Mouse (Mus musculus) midbrain, embryonic 11.5 days (tissue): ENCODE measurements at regions not wholly inside any gene's neighbourhood (a gene's known extent, or its start where the extent isn't known, plus 50 kb on each side); places are given as distances from the start of the nearest gene placed in this dataset.

ENCODE experiments used
- ATAC-seq: fragments of 200-750 bp; cut with Nextera tagmentation; 2 replicates; pipeline ENCODE4 v1.8.0; 2017; ENCODE audit warnings: moderate TSS enrichment, moderate library complexity; ENCODE audit not compliant: low FRiP score
- DNase-seq: peaks from one replicate; pipeline ENCODE4 v3.0.0; 2015; ENCODE audit warnings: low spot score; ENCODE audit errors: missing footprints
- H3K27ac ChIP-seq: fragments of 300-500 bp; sonication (generic); 2 replicates; pipeline ENCODE4 v1.5.1; 2014; ENCODE audit warnings: low read depth, low read length
- H3K27me3 ChIP-seq: fragments of 300-500 bp; sonication (generic); 2 replicates; pipeline ENCODE4 v1.6.1; 2014; ENCODE audit warnings: mild to moderate bottlenecking, low read length, moderate library complexity, mixed read lengths; ENCODE audit not compliant: control insufficient read depth, insufficient read depth
- H3K36me3 ChIP-seq: fragments of 300-500 bp; sonication (generic); 2 replicates; pipeline ENCODE4 v1.6.1; 2014; ENCODE audit warnings: mild to moderate bottlenecking, low read length, moderate library complexity, mixed read lengths; ENCODE audit not compliant: control insufficient read depth, insufficient read depth
- H3K4me1 ChIP-seq: fragments of 300-500 bp; sonication (generic); 2 replicates; pipeline ENCODE4 v1.6.1; 2014; ENCODE audit warnings: low read length; ENCODE audit not compliant: control insufficient read depth, insufficient read depth
- H3K4me2 ChIP-seq: fragments of 300-500 bp; sonication (generic); 2 replicates; pipeline ENCODE4 v1.6.1; 2014; ENCODE audit warnings: mild to moderate bottlenecking, moderate library complexity
- H3K4me3 ChIP-seq: fragments of 300-500 bp; sonication (generic); 2 replicates; pipeline ENCODE4 v1.5.1; 2014; ENCODE audit warnings: low read depth, low read length
- H3K9ac ChIP-seq: fragments of 300-500 bp; sonication (generic); 2 replicates; pipeline ENCODE4 v1.6.1; 2014; ENCODE audit warnings: low read length
- H3K9me3 ChIP-seq: fragments of 300-500 bp; sonication (generic); 2 replicates; pipeline ENCODE4 v1.6.1; 2016; ENCODE audit warnings: low read length; ENCODE audit not compliant: control insufficient read depth
- WGBS: fragments of 180-500 bp; shearing (Covaris S2); extraction: QIAGEN DNeasy Blood & Tissue Kit; methylation state at CpG from one replicate; pipeline ENCODE4 v1.1.7; 2014; 5-methylcytosine and 5-hydroxymethylcytosine counted together

GRCm38 (mm10) chr16:21364885-21365284 lies 58.0 kb upstream of the Vps8 start:
- ATAC-seq: no peak
- 34% methylated on average over 8 of the region's 8 CpGs for WGBS
- H3K4me1 ChIP-seq: peaks cover 3% of the 10 kb centered on the region; the same call in 1 of the 2 replicates
- H3K4me3 ChIP-seq: no peak overlapping the region
- H3K27ac ChIP-seq: no peak overlapping the region
- H3K9me3 ChIP-seq: no peaks in the 10 kb centered on the region
- DNase-seq: no peak
- H3K27me3 ChIP-seq: no peaks in the 10 kb centered on the region
- no peaks in the 10 kb centered on the region for H3K36me3 ChIP-seq
- no peak overlapping the region for H3K4me2 ChIP-seq
- no peak overlapping the region for H3K9ac ChIP-seq

- no peak overlapping the region for H3K9ac ChIP-seq
- H3K4me3 ChIP-seq: no peak overlapping the region
- no peaks in the 10 kb centered on the region for H3K27me3 ChIP-seq
- ATAC-seq (peak; percentile 58; the same call in 1 of the 2 replicates), DNase-seq (no peak)
- 44% methylated on average over 8 of the region's 8 CpGs for WGBS
- no peak overlapping the region for H3K4me2 ChIP-seq
- no peak overlapping the region for H3K27ac ChIP-seq
- no peaks in the 10 kb centered on the region for H3K9me3 ChIP-seq
- no peaks in the 10 kb centered on the region for H3K36me3 ChIP-seq
- H3K4me1 ChIP-seq: peaks cover 3% of the 10 kb centered on the region; the same call in 1 of the 2 replicates
Measured at GRCm38 (mm10) chr16:21367449-21367848, 55.5 kb upstream of the Vps8 start.

- DNase-seq (no peak), ATAC-seq (no peak)
- WGBS: 92% methylated on average over 1 of the region's 1 CpGs
- no peaks in the 10 kb centered on the region for H3K9me3 ChIP-seq
- no peak overlapping the region for H3K4me3 ChIP-seq
- peaks cover 3% of the 10 kb centered on the region; the same call in 1 of the 2 replicates for H3K4me1 ChIP-seq
- H3K9ac ChIP-seq: no peak overlapping the region
- no peaks in the 10 kb centered on the region for H3K27me3 ChIP-seq
- H3K27ac ChIP-seq: no peak overlapping the region
- no peak overlapping the region for H3K4me2 ChIP-seq
- H3K36me3 ChIP-seq: no peaks in the 10 kb centered on the region
Measured at GRCm38 (mm10) chr16:21368821-21369220, 54.1 kb upstream of the Vps8 start.

GRCm38 (mm10) chr16:21369569-21370512 lies 53.1 kb upstream of the Vps8 start:
- Histone ChIP-seq H3K27me3 (no peaks in the 10 kb centered on the region), H3K9ac (no peak overlapping the region), H3K4me2 (no peak overlapping the region), H3K36me3 (no peaks in the 10 kb centered on the region), H3K4me1 (peaks cover 2% of the 10 kb centered on the region; the same call in 1 of the 2 replicates), H3K27ac (no peak overlapping the region), H3K9me3 (no peaks in the 10 kb centered on the region), H3K4me3 (no peak overlapping the region)
- DNase-seq (no peak), ATAC-seq (no peak)
- 65% methylated on average over 12 of the region's 12 CpGs for WGBS
